Mouse (Mus musculus) ovary, adult 10 weeks (tissue): ENCODE results near the gene Upb1. TPM values are rescaled to one million over a fixed set of nuclear protein-coding genes. Genes with fewer than 3 reads are reported as not detected.

Source experiments
- polyA plus RNA-seq: library from polyadenylated mRNA; stranded (reverse); fragments of 350-450 nt; fragmentation: Illumina TruSeq; extraction: RNeasy Lipid Tissue Mini Kit (QIAGEN cat#74804); gene quantifications from one replicate; pipeline ENCODE4 v1.2.3, GENCODE M21; 2014

The Upb1 gene
- polyA plus RNA-seq: 0.20 TPM

DNA sequence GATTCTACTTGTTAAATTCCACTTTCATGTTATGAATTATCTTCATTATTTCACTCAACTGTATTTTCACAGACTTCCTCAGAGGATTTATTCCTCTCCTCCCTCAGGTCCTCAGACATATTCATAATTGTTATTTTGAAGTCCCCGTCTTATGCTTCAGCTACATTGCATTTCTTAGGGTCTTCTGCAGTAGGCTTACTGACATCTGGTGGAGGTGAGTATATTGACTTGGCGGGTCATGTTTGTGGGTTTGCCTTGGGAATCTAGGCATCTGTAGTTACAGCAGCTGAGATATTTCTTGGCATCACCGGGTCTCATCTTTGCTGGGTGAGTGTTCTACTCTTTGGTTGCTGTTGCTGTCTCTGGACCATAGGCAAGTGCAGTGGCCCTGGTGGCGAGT, at the start of gene Upb1:
TSS of gene Upb1 (plus strand) at position 158 of the 400 bp plus-strand sequence.

Other genes with a start within 250 kb of the Upb1 start
- 30.0 TPM for gene Specc1l, start 189.0 kb upstream of the Upb1 start, polyA plus RNA-seq
- gene Adora2a, start 84.2 kb upstream of the Upb1 start, polyA plus RNA-seq: not detected
- 24.8 TPM for gene Snrpd3, start 116.4 kb downstream of the Upb1 start, polyA plus RNA-seq
- 3.3 TPM for gene Gucd1, start 116.9 kb downstream of the Upb1 start, polyA plus RNA-seq
- gene Lrrc75b, start 159.2 kb downstream of the Upb1 start, polyA plus RNA-seq: 1.0 TPM
- gene Ggt1, start 160.5 kb downstream of the Upb1 start, polyA plus RNA-seq: not detected
- gene Ggt5, start 188.2 kb downstream of the Upb1 start, polyA plus RNA-seq: 2.2 TPM
- 2.0 TPM for gene Susd2, start 242.9 kb downstream of the Upb1 start, polyA plus RNA-seq